Mouse (Mus musculus): Measurements from ENCODE around the gene Kif23.

The Kif23 gene

DNA sequence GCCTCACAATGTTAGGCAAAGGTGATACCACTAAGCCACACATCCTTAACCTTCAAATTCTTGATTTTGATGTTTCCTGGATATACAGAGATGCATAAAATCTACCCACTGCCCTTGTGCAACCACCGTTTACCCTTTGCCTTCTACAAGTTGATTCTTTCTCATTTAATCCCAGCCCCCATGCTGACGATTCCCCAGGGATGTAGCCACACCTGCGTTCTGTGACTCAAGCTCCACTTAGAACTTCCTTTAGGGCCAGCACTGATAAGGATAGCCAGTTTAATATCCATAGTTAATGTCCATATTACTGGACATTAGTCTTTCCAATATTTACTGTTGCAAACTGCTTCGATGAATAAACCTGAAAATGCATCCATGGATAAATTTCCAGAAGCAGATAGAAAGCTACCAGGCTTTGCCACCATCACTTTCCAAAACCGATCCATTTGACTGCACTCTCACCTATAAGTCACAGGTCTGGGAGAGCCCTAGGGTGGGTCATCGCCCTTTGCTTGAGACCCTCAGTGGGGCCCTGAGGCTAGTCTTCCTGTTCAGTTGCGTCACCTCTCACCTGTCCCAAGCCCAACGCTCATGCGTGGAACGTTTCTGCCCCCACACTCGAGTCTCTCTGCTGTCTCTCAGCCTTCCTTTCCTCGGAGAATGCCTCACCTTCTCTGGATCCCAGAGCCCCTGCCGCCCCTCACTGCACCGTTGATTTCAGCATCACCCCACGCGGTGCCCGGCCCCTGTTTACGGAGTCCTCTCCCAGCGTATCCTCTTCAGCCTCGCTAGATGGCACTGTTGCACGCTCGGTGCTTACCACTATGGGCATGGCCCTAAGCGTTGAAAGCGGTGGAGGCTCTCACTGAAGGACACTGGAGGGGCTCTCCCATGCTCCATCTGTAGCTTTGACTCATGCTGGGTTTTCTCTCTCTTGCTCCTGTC is 1.1 kb upstream of the Kif23 start:
- peak; percentile 52 to 81 for DNase-seq (ENCODE audit: low spot score in 2 of 2)

DNA sequence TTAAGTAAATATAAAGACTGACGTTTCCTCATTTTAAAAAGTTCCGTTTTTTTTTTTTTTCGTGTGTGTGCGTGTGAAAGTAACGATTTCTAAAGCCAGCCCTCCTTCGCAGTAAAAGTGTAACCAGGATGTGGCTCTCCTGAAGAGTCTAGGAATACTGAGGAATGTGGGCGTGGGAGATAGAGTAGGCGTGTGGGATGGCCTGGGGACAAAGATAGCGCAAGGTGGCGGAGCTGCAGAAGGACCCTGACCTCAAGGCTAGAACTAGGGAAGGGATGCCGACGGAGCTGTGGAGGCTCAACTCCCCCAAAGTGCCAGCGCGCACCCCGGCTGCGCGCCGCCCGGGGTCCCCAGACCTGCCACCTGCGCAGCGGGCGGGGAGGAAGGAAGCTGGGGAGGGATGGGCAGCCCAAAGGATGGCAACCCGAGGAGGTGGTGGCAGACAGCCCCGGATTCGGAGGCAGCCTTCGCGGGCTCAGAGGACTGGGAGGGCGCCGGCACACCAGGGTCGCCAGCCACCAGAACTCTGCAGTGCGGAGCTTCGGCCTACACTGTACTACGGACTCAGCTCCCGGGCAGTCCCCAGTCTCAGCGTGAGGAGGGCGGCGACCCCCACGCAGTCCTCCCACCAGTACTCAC is 482 bp downstream of the Kif23 start:
- no peak for DNase-seq (ENCODE audit: low spot score in 2 of 2)

DNA sequence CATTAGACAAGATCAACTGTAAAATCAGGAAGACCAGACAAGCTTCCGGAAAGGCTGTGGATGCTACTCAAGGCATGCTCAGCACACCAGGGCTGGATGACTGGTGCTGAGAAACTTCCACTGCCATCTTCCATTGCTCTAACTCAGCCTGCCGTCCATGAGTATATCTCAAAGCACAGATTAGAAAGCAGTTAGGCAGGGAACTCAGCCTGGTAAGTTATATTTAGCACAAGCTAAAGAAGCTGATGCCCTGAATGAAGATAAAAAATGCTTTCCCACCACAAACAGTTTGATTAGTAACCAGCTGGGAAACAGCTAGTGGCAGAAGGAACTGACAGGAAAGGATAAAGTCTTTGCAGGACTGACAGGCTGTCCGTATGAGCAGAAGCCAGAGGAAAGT is 5.5 kb downstream of the Kif23 start:
- DNase-seq (ENCODE audit: low spot score in 2 of 2) = no peak

DNA sequence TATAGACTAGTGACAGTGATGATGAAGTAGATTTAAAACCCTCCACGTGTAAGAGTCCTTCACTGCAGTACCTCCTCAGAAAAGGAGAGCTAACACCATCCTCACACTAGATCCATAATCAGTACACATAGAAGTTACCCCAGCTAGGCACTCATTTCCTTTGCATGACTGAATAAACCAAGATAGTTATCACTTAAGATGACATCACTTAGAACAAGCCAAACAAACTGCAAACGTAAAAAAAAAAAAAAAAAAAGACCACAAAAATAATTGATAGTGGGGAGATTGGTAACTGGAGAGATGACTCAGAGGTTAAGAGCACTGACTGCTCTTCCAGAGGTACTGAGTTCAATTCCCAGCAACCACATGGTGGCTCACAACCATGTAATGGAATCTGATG is 13.2 kb downstream of the Kif23 start:
- DNase-seq (ENCODE audit: low spot score in 2 of 2) = no peak

DNA sequence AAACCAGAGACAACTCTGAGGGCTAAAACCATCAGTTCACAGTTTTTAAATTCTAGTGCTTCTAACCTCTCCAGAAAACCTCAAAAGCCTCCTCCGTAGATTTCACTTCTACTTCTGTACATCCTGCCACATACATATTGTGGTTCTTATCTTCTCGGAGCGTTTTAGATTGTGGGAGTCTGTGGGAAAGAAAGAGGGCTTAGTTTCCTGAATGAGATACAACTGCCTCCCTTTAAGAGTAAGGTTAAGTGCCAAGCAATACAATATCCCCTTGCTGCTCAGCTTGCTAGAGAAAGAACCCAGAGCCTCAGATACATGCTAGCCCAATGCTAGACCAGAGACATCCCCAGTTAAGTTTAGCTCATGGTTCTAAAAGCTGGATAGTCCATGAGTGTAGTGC is 14.6 kb downstream of the Kif23 start:
- no peak for DNase-seq (ENCODE audit: low spot score in 2 of 2)

DNA sequence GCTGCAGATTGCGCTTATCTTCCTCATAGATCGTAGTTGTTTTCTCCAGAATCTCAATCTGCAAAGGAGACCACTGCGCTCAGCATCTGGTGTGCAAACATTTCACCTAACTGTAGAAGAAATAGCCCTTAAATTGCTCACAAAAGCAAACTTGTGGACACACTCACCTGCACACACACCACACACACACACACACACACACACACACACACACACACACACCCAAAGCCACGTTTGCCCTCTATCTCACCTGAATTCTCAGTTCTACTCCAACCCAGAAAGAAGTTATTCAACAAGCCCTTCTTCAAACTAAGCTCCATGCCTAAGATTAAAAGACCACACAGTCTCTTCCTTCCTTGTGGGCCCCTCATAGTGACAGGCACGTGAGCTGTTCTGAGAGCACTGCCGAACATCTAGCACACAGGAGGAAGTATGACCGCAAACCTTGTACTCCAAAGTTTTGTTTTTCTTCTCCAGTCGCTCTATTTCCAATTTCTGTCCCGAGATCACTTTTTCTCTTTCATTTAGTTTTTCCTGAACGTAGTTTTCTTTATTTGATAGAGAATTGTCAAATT is 21.4 kb downstream of the Kif23 start:
- no peak for DNase-seq (ENCODE audit: low spot score in 2 of 2)

DNA sequence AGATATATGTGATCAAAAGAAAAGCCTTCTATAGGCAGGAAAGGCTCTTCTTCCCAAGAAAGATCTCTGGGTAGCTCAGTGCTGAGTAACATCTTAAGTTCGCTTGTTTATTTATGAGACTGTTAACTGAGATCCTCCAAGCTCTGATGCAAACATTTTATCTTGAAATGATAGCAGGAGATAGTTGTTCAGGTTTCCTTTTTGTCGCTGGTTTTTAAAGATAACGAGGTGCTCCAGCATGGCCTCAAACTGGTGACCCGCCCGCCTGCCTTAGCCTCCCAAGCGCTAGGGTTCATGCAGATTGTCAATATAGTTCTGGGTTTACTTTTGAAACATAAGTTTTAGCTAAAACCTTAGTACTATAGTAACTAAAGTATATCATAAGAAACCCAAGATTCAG is 26.2 kb downstream of the Kif23 start:
- no peak for DNase-seq (ENCODE audit: low spot score in 2 of 2)

DNA sequence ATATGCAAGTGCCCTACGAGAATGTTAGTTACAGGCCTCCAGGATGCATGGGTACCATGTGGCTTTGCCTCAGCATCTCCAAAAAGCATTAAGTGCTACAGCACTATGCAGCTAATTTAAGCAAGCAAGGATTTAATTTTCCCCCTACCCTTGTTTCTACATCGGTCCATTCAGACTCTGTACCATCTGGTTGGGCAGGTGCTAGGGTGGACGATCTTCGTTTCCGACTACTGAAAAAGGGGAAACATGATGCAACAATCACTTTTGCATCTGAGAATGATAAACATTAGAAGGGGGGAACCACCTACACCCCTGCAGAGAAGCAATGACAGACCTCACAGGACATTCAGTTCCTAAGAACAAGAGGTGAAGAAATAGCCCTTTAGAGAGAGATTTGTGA is 27.1 kb downstream of the Kif23 start:
- DNase-seq (ENCODE audit: low spot score in 2 of 2) = no peak

DNA sequence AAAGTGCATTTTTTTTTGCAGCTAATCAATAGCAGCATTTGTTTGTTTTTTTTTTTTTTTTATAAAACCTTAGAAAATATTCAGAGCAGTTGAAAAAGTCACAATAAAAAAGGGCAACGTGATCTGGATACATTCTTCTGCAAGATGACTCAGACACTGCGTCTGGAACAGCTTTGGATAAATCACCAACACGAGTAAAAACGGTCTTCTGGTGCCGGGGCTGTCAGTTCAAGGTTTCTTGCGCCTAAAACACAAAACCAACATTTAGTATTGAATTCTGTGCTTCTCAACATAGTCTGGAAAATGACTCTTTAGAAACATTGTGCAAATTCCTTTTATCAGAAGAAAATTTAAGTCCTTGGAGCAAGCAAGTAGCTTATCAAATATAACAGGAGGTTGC is 29.1 kb downstream of the Kif23 start:
- no peak for DNase-seq (ENCODE audit: low spot score in 2 of 2)

DNA sequence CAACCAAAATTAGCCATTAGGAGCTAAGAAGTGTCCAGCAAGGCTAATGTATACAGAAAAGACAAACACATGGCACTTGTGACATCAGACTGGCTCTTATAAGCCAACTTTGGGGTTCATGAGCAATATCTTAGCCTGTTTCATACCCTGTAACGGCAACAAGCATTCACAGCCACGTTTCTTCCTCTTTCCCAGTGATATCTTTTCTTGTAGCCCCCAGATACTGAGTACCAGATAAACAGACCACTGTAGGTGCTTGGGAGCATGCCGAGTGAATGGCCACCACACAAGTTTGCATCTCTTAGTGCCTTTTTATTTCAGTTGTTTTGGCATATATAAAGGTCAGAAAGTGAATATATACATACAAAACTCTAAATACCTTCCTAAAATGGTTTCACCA is 29.6 kb downstream of the Kif23 start:
- DNase-seq (ENCODE audit: low spot score in 2 of 2) = no peak

DNA sequence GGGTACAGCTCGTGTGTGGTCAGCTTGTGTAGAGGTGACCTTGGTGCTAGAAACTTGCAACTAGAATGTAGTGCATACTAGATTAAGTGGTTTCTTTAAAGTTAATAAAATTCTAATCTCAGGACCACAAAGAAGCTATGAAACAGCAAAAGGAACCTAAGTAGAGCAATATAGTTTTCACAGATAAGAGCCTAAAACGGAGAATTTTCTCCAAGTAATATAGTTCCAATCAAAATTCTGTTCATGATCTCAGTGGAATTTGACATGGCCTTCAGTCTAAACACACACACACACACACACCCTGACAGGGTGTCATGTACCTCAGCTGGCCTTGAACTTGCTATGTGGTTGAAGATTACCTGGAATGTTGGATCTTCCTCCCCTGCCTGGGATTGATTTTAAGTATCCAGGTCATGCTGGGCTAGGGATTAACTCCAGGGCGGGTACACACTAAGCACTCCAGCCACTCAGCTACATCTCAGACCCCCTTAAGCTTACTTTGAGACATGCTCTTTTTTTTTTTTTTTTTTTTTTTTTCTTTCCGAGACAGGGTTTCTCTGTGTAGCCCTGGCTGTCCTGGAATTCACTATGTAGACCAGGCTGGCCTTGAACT is 31.1 kb downstream of the Kif23 start:
- no peak for DNase-seq (ENCODE audit: low spot score in 2 of 2)

DNA sequence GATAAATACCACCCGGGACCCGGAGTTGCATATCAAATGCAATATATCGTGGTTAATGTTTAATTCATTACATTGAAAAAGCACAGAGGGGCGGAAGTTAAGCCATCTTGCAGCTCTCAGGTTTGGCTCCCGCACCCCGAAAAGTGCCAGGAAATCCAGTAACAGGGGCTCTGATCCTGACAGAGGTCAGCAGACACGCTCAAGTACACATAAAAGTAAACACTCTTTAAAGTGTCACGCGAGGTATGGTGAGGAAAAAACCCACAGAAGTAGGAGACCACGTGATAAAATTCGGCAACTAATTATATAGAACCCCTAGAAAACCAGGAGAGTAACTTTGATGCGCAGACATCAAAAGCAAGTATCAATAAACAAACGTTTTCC is 31.7 kb downstream of the Kif23 start:
- no peak for DNase-seq (ENCODE audit: low spot score in 2 of 2)

DNA sequence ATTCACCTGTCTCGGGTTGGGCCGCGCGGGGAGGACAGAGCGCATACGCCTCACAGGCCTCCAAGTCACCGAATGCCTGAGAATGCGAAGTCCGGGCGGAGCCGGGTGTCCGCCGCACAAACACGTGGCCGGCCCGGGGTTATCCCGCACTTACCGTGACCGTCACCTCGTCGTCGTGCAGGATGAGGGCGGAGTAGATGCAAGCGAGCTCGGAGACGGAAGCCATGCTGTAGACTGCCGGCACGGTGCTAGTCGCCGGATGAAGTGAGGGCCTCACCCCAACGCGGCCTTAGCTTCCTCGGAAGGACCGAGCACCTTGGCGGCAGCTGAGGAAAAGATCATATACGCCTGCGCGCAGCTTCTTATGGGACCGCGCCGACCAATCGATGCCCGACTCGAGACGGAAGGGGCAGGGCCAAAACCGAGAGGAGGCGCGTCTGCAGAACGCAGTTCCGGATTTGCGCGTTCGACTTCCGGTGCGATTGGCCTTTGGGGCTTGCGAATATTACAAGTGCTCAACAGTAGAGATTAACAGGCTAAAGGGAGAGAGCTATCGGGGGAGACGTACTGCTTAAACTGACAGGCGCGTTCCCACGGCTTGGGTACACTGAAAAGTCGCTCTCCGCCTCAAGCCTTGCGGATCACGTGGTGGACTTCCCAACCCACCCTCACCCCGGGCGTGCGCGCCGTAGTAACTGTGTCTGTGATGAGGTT is 32.2 kb downstream of the Kif23 start, which contains the start of gene Rplp1:
Gene Rplp1, minus strand, starts transcription at position 340 of the 714 bp plus-strand sequence.
- DNase-seq (ENCODE audit: low spot score in 2 of 2) = peak; percentile 79 to 93

DNA sequence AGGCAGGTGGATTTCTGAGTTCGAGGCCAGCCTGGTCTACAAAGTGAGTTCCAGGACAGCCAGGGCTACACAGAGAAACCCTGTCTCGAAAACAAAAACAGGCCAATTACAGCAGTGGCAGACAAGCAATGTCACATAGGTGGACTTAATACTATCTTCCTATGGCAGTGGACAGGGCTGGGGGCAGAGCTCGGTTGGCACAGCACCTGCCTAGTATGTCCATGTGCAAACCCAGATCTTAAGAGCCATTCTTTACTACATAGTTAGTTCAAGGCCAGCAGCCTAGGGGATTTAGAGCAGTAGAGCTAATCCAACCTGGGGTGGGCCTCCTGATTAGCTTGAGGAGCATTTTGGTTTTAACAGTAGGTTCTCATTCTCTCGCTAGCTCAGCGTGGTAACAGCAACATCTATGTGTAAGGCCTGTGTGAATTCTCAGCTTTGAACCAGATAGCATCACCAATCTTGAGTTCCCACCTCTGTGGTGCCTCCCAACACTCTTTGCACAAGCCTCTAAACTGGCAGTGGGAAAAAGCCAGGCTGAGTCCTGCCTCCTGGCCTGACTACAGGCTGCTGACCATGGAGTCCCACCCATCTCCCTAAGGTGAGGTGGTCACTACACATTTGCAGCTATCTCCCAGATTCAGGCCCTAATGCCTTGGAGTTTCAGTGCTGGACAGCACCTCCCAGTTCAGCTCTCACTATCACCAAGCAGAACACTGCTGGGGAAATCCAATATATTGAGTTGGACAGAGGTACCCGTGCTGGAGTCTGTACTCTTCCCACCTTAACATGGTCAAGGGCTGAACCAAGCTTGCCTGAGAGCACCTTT is 35.1 kb downstream of the Kif23 start:
- no peak for DNase-seq (ENCODE audit: low spot score in 2 of 2)

DNA sequence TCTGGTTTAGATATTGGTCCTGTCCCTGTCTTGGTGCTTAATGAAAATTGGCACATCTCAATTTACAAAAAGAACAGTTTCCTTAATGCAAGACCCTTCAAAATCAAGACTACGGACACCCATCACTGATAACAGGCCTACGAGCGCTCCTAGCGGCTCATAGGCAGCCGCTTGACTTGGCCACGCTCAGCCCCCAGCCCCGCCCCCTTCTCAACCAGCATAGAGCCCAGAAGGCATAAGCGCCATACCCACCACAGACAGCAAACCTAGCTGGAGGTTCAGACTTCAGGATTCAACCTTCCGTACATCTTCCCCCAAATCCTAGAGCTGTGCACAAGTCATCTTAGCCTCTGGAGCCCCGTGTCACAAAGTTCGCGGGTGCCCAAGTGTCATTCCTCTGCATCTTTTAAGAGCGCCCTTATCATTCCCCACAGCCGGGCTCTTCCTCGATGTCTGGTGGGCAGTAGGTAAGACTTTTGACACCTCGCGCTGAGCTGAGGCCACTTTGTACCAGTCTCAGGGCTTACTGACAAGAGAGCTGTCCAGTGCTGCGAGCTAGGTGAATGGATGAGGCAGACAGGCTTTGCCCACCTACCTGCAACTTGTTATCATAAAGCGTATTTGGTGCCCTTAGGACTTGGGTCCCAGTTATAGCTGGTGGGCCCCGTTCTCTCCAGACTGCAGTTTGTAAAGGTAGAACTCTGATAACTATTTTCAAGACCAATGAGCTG is 35.9 kb downstream of the Kif23 start:
- no peak for DNase-seq (ENCODE audit: low spot score in 2 of 2)

DNA sequence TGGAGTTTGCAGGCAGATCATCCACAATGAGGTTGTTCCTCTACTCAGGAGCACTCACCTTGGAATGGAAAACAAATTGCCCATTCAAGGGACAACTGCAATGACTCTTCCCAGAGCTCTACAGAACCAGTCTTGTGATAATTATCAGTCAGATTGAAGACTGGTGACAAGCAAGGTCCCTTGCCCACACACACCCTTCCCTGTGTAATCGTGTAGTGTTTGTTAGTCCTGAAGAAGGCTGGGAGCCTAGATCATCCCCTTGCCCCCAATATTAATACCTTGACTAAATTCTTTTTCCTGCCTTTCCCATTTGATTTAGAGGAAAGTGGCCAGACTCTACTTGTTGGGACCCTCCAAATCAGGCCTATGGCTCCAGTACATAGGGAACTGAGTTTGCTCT is 36.9 kb downstream of the Kif23 start:
- DNase-seq (ENCODE audit: low spot score in 2 of 2) = no peak

DNA sequence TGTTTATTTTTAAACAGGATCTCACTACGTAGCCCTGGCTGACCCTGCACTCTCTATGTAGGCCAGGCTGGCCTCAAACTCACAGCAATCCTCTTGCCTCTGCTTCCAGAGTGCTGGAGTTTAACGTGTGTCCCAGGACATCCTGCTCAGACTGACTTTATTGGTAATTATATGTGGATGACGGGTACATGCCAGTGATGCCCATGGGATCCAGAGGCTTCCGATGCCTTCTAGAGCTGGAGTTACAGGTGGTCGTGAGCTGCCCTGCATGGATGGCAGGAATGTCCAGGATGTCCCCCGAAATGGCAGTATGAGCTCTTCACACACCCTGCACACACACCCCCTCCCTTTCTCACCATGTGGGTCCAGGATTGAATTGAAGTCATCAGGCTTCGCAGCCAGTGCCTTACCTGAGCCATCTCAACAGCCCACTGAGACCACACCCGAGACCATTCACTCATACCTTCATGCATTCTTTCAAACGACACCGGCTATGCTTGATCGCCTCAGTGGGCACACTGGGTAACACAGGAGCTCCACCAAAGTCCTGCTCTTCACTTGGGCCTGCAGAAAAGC is 37.7 kb downstream of the Kif23 start:
- DNase-seq (ENCODE audit: low spot score in 2 of 2) = no peak

DNA sequence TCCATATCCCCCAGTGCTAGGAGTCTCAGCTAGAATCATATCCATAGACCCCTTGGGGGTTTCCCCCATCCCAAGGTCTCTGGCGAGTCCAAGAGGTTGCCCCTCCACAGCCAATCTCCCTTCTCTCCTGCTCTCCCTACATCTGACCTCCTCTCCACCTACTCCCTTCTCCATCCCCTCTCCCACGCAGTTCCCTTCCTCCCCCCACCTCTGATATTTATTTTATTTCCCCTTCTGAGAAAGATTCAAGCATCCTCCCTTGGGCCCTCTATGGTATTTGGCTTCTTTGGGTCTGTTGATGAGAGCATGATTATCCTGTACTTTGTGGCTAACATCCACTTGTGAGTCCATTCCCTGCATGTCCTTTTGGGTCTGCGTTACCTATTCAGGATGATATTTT is 38.2 kb downstream of the Kif23 start:
- DNase-seq (ENCODE audit: low spot score in 2 of 2) = no peak

DNA sequence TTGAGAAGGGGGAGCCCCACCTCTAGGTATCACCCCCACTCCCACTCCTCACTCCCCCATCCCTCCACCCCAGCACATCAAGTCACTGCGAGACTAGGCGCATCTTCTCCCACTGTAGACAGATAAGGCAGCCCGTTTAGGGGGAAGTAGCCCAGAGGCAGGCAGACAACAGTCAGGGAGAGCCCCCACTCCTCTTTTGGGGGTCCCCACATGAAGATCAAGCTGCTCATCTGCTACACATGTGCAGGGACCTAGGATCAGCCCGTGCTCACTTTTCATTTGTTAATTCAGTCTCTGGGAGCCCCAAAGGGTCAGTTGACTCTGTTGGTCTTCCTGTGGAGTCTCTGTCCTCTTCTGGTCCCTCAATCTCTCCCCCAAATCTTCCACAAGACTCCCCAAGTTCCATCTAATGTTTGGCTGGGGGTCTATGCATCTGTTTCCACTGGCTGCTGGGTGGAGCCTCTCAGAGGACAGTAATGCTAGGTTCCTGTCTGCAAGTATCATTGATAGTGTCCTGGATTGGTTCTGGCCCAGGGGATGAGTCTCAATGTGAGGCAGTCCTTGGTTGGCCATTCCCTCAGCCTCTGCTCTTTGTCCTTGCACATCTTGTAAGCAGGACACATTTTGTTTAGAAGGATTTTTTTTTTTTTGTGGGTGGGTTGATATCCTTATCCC is 38.8 kb downstream of the Kif23 start:
- no peak for DNase-seq (ENCODE audit: low spot score in 2 of 2)
